Mouse (Mus musculus) erythroblast, embryonic 14.5 days (primary cell): ENCODE measurements around the gene Ddx41.

ENCODE experiments used
- GATA1 ChIP-seq: IDR thresholded peaks from 2 replicates; pipeline ENCODE4 v1.6.1; 2012; ENCODE audit warnings: low read length, inconsistent platforms, mixed read lengths
- TAL1 ChIP-seq: IDR thresholded peaks from 3 replicates; pipeline ENCODE4 v1.6.1; 2012; ENCODE audit warnings: low read length, inconsistent platforms, mixed read lengths

- TF ChIP-seq GATA1 (no peak), TAL1 (no peak)
Measured at GRCm38 (mm10) chr13:55519606-55520005, 16.9 kb downstream of the Ddx41 start.
